Mouse (Mus musculus) intestine, embryonic 14.5 days (tissue): ENCODE measurements around the gene Efhd2. TPM values are rescaled to one million over a fixed set of nuclear protein-coding genes. Genes with fewer than 3 reads are reported as not detected.

ENCODE experiments used
- ATAC-seq: fragments of 200-750 bp; cut with Nextera tagmentation; replicated peaks from 2 replicates; pipeline ENCODE4 v1.8.0; 2017; ENCODE audit warnings: low read depth, moderate number of reproducible peaks, moderate TSS enrichment, moderate library complexity; ENCODE audit not compliant: low FRiP score, low TSS enrichment
- DNase-seq: peaks from one replicate; pipeline ENCODE4 v3.0.0-alpha.2; 2018; ENCODE audit warnings: low spot score
- H3K27ac ChIP-seq: fragments of 300-500 bp; sonication (generic); 2 replicates; pipeline ENCODE4 v1.5.1; 2014; ENCODE audit warnings: low read depth, mild to moderate bottlenecking, control low read depth
- H3K27me3 ChIP-seq: fragments of 300-500 bp; sonication (generic); replicated peaks from 2 replicates; pipeline ENCODE4 v1.6.1; 2014; ENCODE audit warnings: low read length, control low read depth; ENCODE audit not compliant: control insufficient read depth, insufficient read depth
- H3K36me3 ChIP-seq: fragments of 300-500 bp; sonication (generic); 2 replicates; pipeline ENCODE4 v1.6.1; 2014; ENCODE audit warnings: low read length, control low read depth; ENCODE audit not compliant: control insufficient read depth, insufficient read depth
- H3K4me1 ChIP-seq: fragments of 300-500 bp; sonication (generic); replicated peaks from 2 replicates; pipeline ENCODE4 v1.6.1; 2014; ENCODE audit warnings: low read length, control low read depth, mixed read lengths; ENCODE audit not compliant: control insufficient read depth, insufficient read depth
- H3K4me2 ChIP-seq: fragments of 300-500 bp; sonication (generic); 2 replicates; pipeline ENCODE4 v1.6.1; 2014; ENCODE audit warnings: low read length
- H3K4me3 ChIP-seq: fragments of 300-500 bp; sonication (generic); 2 replicates; pipeline ENCODE4 v1.5.1; 2014; ENCODE audit warnings: low read depth, low read length, control low read depth, mixed read lengths
- H3K9ac ChIP-seq: fragments of 300-500 bp; sonication (generic); 2 replicates; pipeline ENCODE4 v1.6.1; 2014; ENCODE audit warnings: mild to moderate bottlenecking, low read length
- H3K9me3 ChIP-seq: fragments of 300-500 bp; sonication (generic); 2 replicates; pipeline ENCODE4 v1.6.1; 2016; ENCODE audit warnings: low read length, control low read depth; ENCODE audit not compliant: control insufficient read depth
- WGBS: fragments of 180-500 bp; shearing (Covaris S2); extraction: QIAGEN DNeasy Blood & Tissue Kit; methylation state at CpG from one replicate; pipeline ENCODE4 v1.1.7; 2014; 5-methylcytosine and 5-hydroxymethylcytosine counted together
- polyA plus RNA-seq: library from polyadenylated mRNA; unstranded; fragments of >200 nt; fragmentation: Nextera tagmentation; extraction: Ambion mirVana; gene quantifications from 2 replicates; pipeline ENCODE4 v1.2.1, GENCODE M21; 2014

The Efhd2 gene
- polyA plus RNA-seq, result 59.4 and 75.6 TPM in 2 replicates

- WGBS, result under 1% methylated on average over 73 of the region's 73 CpGs
- peak; percentile 83 for ATAC-seq
- peaks cover 35% of the 10 kb centered on the region for H3K4me1 ChIP-seq
Measured at GRCm38 (mm10) chr4:141874601-141875460, at the start of gene Efhd2. TSS of gene Efhd2 (minus strand) at chr4:141874920.

GRCm38 (mm10) chr4:141923961-141924360 is 49.2 kb upstream of the Efhd2 start:
- Histone ChIP-seq H3K27me3 (no peaks in the 10 kb centered on the region), H3K27ac (no peak overlapping the region), H3K36me3 (no peaks in the 10 kb centered on the region), H3K4me3 (no peak overlapping the region), H3K9ac (no peak overlapping the region), H3K9me3 (no peaks in the 10 kb centered on the region), H3K4me2 (no peak overlapping the region), H3K4me1 (peaks cover 13% of the 10 kb centered on the region)
- WGBS, result 65% methylated on average over 11 of the region's 11 CpGs
- DNase-seq, result no peak
- ATAC-seq, result no peak

More at GRCm38 (mm10) chr4:141874601-141875460, at the start of gene Efhd2:
- Histone ChIP-seq H3K27ac (peak within 1 kb of the TSS; percentile 51; the same call in 1 of the 2 replicates), H3K4me2 (peak within 1 kb of the TSS; percentile 94), H3K4me3 (peak within 1 kb of the TSS; percentile 78), H3K27me3 (no peaks in the 10 kb centered on the region), H3K9ac (peak within 1 kb of the TSS; percentile 72), H3K36me3 (peaks cover 10% of the 10 kb centered on the region; the same call in 1 of the 2 replicates), H3K9me3 (no peaks in the 10 kb centered on the region)
- DNase-seq, result peak; percentile 88

- no peaks in the 10 kb centered on the region for H3K36me3 ChIP-seq
- H3K27me3 ChIP-seq, result no peaks in the 10 kb centered on the region
- H3K4me3 ChIP-seq, result no peak overlapping the region
- 75% methylated on average over 10 of the region's 10 CpGs for WGBS
- no peak overlapping the region for H3K27ac ChIP-seq
- H3K9ac ChIP-seq, result no peak overlapping the region
- ATAC-seq, result no peak
- H3K9me3 ChIP-seq, result no peaks in the 10 kb centered on the region
- H3K4me2 ChIP-seq, result no peak overlapping the region
- DNase-seq, result no peak
- peaks cover 16% of the 10 kb centered on the region for H3K4me1 ChIP-seq
Measured at GRCm38 (mm10) chr4:141920391-141920790, 45.7 kb upstream of the Efhd2 start.

GRCm38 (mm10) chr4:141917735-141918419 is 43.2 kb upstream of the Efhd2 start:
- no peak overlapping the region for H3K4me2 ChIP-seq
- no peak overlapping the region for H3K4me3 ChIP-seq
- no peak for ATAC-seq
- no peak overlapping the region for H3K27ac ChIP-seq
- H3K27me3 ChIP-seq, result no peaks in the 10 kb centered on the region
- H3K9ac ChIP-seq, result no peak overlapping the region
- no peaks in the 10 kb centered on the region for H3K36me3 ChIP-seq
- peaks cover 27% of the 10 kb centered on the region for H3K4me1 ChIP-seq
- 63% methylated on average over 7 of the region's 7 CpGs for WGBS
- DNase-seq, result no peak
- no peaks in the 10 kb centered on the region for H3K9me3 ChIP-seq

- Histone ChIP-seq H3K4me1 (peaks cover 14% of the 10 kb centered on the region), H3K9ac (no peak overlapping the region), H3K9me3 (no peaks in the 10 kb centered on the region), H3K36me3 (no peaks in the 10 kb centered on the region), H3K4me2 (no peak overlapping the region), H3K27ac (peak overlapping the region; percentile 40; the same call in 1 of the 2 replicates), H3K4me3 (no peak overlapping the region), H3K27me3 (no peaks in the 10 kb centered on the region)
- ATAC-seq, result no peak
- DNase-seq, result no peak
- 33% methylated on average over 7 of the region's 7 CpGs for WGBS
Measured at GRCm38 (mm10) chr4:141914040-141914439, 39.3 kb upstream of the Efhd2 start.

GRCm38 (mm10) chr4:141913201-141913993 is 38.7 kb upstream of the Efhd2 start:
- WGBS, result 60% methylated on average over 13 of the region's 13 CpGs
- H3K27ac ChIP-seq, result peak overlapping the region; percentile 40; the same call in 1 of the 2 replicates
- ATAC-seq, result no peak
- H3K4me1 ChIP-seq, result peaks cover 14% of the 10 kb centered on the region
- no peak overlapping the region for H3K4me2 ChIP-seq
- no peaks in the 10 kb centered on the region for H3K36me3 ChIP-seq
- H3K9me3 ChIP-seq, result no peaks in the 10 kb centered on the region
- H3K9ac ChIP-seq, result no peak overlapping the region
- H3K4me3 ChIP-seq, result no peak overlapping the region
- no peak for DNase-seq
- no peaks in the 10 kb centered on the region for H3K27me3 ChIP-seq

GRCm38 (mm10) chr4:141904710-141905109 is 30.0 kb upstream of the Efhd2 start:
- no peaks in the 10 kb centered on the region for H3K36me3 ChIP-seq
- DNase-seq (no peak), ATAC-seq (no peak)
- H3K9ac ChIP-seq, result no peak overlapping the region
- no peak overlapping the region for H3K27ac ChIP-seq
- no peaks in the 10 kb centered on the region for H3K27me3 ChIP-seq
- no peak overlapping the region for H3K4me2 ChIP-seq
- peaks cover 16% of the 10 kb centered on the region; the same call in 1 of the 2 replicates for H3K4me1 ChIP-seq
- H3K9me3 ChIP-seq, result no peaks in the 10 kb centered on the region
- no peak overlapping the region for H3K4me3 ChIP-seq
- 72% methylated on average over 9 of the region's 9 CpGs for WGBS

GRCm38 (mm10) chr4:141902479-141902858 is 27.7 kb upstream of the Efhd2 start:
- WGBS, result 81% methylated on average over 8 of the region's 8 CpGs
- no peak for DNase-seq
- Histone ChIP-seq H3K27me3 (no peaks in the 10 kb centered on the region), H3K36me3 (no peaks in the 10 kb centered on the region), H3K4me3 (no peak overlapping the region), H3K4me2 (no peak overlapping the region), H3K9ac (no peak overlapping the region), H3K4me1 (peaks cover 35% of the 10 kb centered on the region), H3K27ac (no peak overlapping the region), H3K9me3 (no peaks in the 10 kb centered on the region)
- no peak for ATAC-seq
